Comparison of ENCODE assay signal across 8 mouse cellular contexts in the genomic region with DNA sequence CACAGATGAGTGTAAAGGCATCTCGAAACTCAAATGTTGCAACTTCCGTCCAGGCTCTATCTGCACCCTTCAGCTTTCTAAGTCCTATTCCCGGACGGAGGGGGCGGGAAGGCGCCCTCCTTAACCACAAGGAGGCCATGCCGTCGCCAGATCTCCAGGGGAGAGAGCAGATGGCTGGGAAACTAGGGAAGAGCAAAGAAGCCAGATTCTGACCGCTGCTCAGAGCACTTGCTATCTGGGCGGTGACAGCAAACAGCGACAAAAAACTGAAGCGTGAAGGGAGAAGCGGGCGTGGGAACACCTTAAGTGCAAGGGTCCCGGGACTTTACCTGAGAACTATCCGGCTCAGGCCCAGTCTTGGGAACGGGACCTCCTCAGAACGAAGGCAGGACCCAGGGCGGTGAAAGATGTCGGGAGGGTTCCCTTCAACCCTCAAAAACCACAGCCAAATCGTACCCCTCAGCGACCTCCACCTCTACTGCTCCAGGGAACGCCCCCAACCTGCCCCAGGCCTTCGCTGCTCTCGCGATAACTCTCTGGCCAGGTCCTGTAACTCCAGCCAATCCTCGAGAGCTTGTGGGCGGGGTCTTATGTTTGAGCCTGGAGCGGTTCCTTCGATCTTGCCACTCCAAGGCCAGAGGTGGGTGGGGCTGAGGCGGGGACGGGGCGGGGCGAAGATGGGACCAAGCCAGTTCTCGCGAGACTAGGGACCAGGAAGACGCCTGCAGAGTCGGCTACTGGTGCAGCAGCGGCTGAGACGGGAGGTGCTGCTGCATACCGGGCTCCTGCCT. TPM values are rescaled to one million over a fixed set of nuclear protein-coding genes. Genes with fewer than 3 reads are reported as not detected.
A peak's percentile ranks its signal among the peaks of the same experiment; 100 is the strongest.
DNase-seq lines count a peak whose midpoint lies in the region; ATAC-seq and TF ChIP-seq lines count a peak whose summit lies in the region.

Gene Pign (minus strand): TSS at position 507 of the 791 bp plus-strand sequence.
Gene Relch (plus strand): TSS at position 691 of the 791 bp plus-strand sequence.

- no peak for TF ChIP-seq CTCF in ES-Bruce4 (IDR thresholded peaks at IDR 0.05; ENCODE audit: low read depth, low read length)
- TF ChIP-seq CTCF in liver, postnatal 0 days (IDR thresholded peaks at IDR 0.05; ENCODE audit: low read depth), result peak; percentile 24; the same call in 1 of the 2 replicates

- peak within 1 kb of the TSS; percentile 87 for H3K4me2 ChIP-seq in forebrain, embryonic 13.5 days
- H3K4me2 ChIP-seq in liver, postnatal 0 days (ENCODE audit: low read depth, low read length), result peak within 1 kb of the TSS; percentile 84
- H3K4me2 ChIP-seq in neural tube, embryonic 14.5 days (ENCODE audit: low read depth, low read length), result peak within 1 kb of the TSS; percentile 89

- H3K36me3 ChIP-seq in ES-Bruce4 (ENCODE audit: control insufficient read depth, insufficient read depth, low read length, poor library complexity, severe bottlenecking), result no peaks in the 10 kb centered on the region
- no peaks in the 10 kb centered on the region for H3K36me3 ChIP-seq in forebrain, embryonic 13.5 days (ENCODE audit: poor library complexity, severe bottlenecking)
- no peaks in the 10 kb centered on the region for H3K36me3 ChIP-seq in liver, postnatal 0 days (replicated peaks; ENCODE audit: insufficient read depth, low read length)
- H3K36me3 ChIP-seq in neural tube, embryonic 14.5 days (ENCODE audit: control insufficient read depth, insufficient read depth, low read length), result no peaks in the 10 kb centered on the region

- TF ChIP-seq POLR2A in ES-Bruce4 (IDR thresholded peaks at IDR 0.05; ENCODE audit: insufficient read depth, low read length), result peak; percentile 56

- 0 out of 2 replicates have a peak, but pooled peaks have one; percentile 20 for TF ChIP-seq EP300 in ES-Bruce4 (IDR thresholded peaks at IDR 0.05; ENCODE audit: insufficient read depth, low read depth, low read length)
- peak; percentile 53; the same call in 1 of the 2 replicates for TF ChIP-seq EP300 in liver, postnatal 0 days (IDR thresholded peaks at IDR 0.05; ENCODE audit: low read depth)

- H3K4me1 ChIP-seq in ES-Bruce4 (ENCODE audit: control insufficient read depth, insufficient read depth, low read length), result no peaks in the 10 kb centered on the region
- peaks cover 36% of the 10 kb centered on the region for H3K4me1 ChIP-seq in forebrain, embryonic 13.5 days
- peaks cover 21% of the 10 kb centered on the region for H3K4me1 ChIP-seq in liver, postnatal 0 days (ENCODE audit: insufficient read depth)
- H3K4me1 ChIP-seq in neural tube, embryonic 14.5 days (ENCODE audit: control insufficient read depth, insufficient read depth, low read length), result peaks cover 27% of the 10 kb centered on the region

- WGBS in forebrain, embryonic 13.5 days, result under 1% methylated on average over 41 of the region's 41 CpGs
- WGBS in large intestine, adult 2 months, result under 1% methylated on average over 41 of the region's 41 CpGs
- WGBS in liver, postnatal 0 days (ENCODE audit: insufficient replicate concordance), result 1% methylated on average over 40 of the region's 41 CpGs
- under 1% methylated on average over 41 of the region's 41 CpGs for WGBS in neural tube, embryonic 14.5 days

- H3K27ac ChIP-seq in ES-Bruce4 (ENCODE audit: insufficient read depth, low read length), result peak within 1 kb of the TSS; percentile 22; the same call in 1 of the 2 replicates
- H3K27ac ChIP-seq in forebrain, embryonic 13.5 days, result peak within 1 kb of the TSS; percentile 82
- peak within 1 kb of the TSS; percentile 89 for H3K27ac ChIP-seq in liver, postnatal 0 days (ENCODE audit: low read depth)
- H3K27ac ChIP-seq in neural tube, embryonic 14.5 days (ENCODE audit: low read depth, low read length), result peak within 1 kb of the TSS; percentile 82

- H3K27me3 ChIP-seq in ES-Bruce4 (ENCODE audit: control insufficient read depth, insufficient read depth, low read length, poor library complexity, severe bottlenecking), result no peaks in the 10 kb centered on the region
- no peaks in the 10 kb centered on the region for H3K27me3 ChIP-seq in forebrain, embryonic 13.5 days
- H3K27me3 ChIP-seq in liver, postnatal 0 days (ENCODE audit: insufficient read depth, low read length), result no peaks in the 10 kb centered on the region
- H3K27me3 ChIP-seq in neural tube, embryonic 14.5 days (ENCODE audit: control insufficient read depth, insufficient read depth, low read length), result no peaks in the 10 kb centered on the region

- peak; percentile 97 for ATAC-seq in cerebellum, adult (ENCODE audit: insufficient number of reproducible peaks, low FRiP score, low TSS enrichment)
- ATAC-seq in forebrain, embryonic 13.5 days, result peak; percentile 99
- peak; percentile 99 for ATAC-seq in liver, postnatal 0 days
- peak; percentile 99 for ATAC-seq in neural tube, embryonic 14.5 days (ENCODE audit: low read depth)

- intact Hi-C loops in heart, postnatal 10 days (cut with DNase I), result loop anchor here (5.0 kb wide), 2 partner anchors 374 to 739 kb away; no protein-coding TSS in a partner anchor

- peak; percentile 99 for DNase-seq in heart, postnatal 10 days
- peak; percentile 99 for DNase-seq in large intestine, adult 2 months (ENCODE audit: low read depth, low spot score)
- DNase-seq in liver, postnatal 0 days, result peak; percentile 100
- peak; percentile 99 for DNase-seq in testis, postnatal 10 days (ENCODE audit: low spot score)

- peak within 1 kb of the TSS; percentile 86 for H3K9ac ChIP-seq in ES-Bruce4 (ENCODE audit: low read depth, poor library complexity, severe bottlenecking)
- H3K9ac ChIP-seq in forebrain, embryonic 13.5 days, result peak within 1 kb of the TSS; percentile 92
- H3K9ac ChIP-seq in liver, postnatal 0 days (replicated peaks), result peak within 1 kb of the TSS; percentile 95
- peak within 1 kb of the TSS; percentile 74 for H3K9ac ChIP-seq in neural tube, embryonic 14.5 days (replicated peaks; ENCODE audit: low read depth, low read length)

- H3K4me3 ChIP-seq in ES-Bruce4 (ENCODE audit: low read depth, low read length), result peak within 1 kb of the TSS; percentile 92
- peak within 1 kb of the TSS; percentile 96 for H3K4me3 ChIP-seq in forebrain, embryonic 13.5 days
- peak within 1 kb of the TSS; percentile 95 for H3K4me3 ChIP-seq in liver, postnatal 0 days (ENCODE audit: low read depth, low read length)
- peak within 1 kb of the TSS; percentile 95 for H3K4me3 ChIP-seq in neural tube, embryonic 14.5 days (ENCODE audit: low read depth, low read length)

- no peaks in the 10 kb centered on the region for H3K9me3 ChIP-seq in ES-Bruce4 (replicated peaks; ENCODE audit: control insufficient read depth, insufficient read depth, low read length, poor library complexity, severe bottlenecking)
- H3K9me3 ChIP-seq in forebrain, embryonic 13.5 days (replicated peaks), result no peaks in the 10 kb centered on the region
- no peaks in the 10 kb centered on the region for H3K9me3 ChIP-seq in liver, postnatal 0 days (ENCODE audit: low read length)
- no peaks in the 10 kb centered on the region for H3K9me3 ChIP-seq in neural tube, embryonic 14.5 days (ENCODE audit: control insufficient read depth, low read length)

RNA-seq across cellular contexts. Expression of gene Pign, which starts in this region (rescaled TPM):
- polyA plus RNA-seq in ES-Bruce4 (2011; ENCODE audit: insufficient read depth, insufficient read length, low read depth, missing spikeins), result 27.7 and 33.6 TPM in 2 replicates
- polyA plus RNA-seq in forebrain, embryonic 13.5 days (2015; fragmentation: Nextera tagmentation; extraction: Ambion mirVana), result 9.4 and 10.4 TPM in 2 replicates
- total RNA-seq in heart, postnatal 10 days (2021), result 10 to 100 TPM; 24.4 to 25.6 TPM
- 9.1 and 13.3 TPM in 2 replicates for polyA plus RNA-seq in large intestine, adult 2 months (2012; rRNA removed)
- polyA plus RNA-seq in liver, postnatal 0 days (2015; fragmentation: Nextera tagmentation; extraction: Ambion mirVana), result 2.5 and 3.4 TPM in 2 replicates
- 13.0 and 15.5 TPM in 2 replicates for polyA plus RNA-seq in neural tube, embryonic 14.5 days (2014; fragmentation: Nextera tagmentation; extraction: Ambion mirVana)

RNA-seq across cellular contexts. Expression of gene Relch, which starts in this region (rescaled TPM):
- polyA plus RNA-seq in ES-Bruce4 (2011; ENCODE audit: insufficient read depth, insufficient read length, low read depth, missing spikeins), result 26.5 and 27.4 TPM in 2 replicates
- polyA plus RNA-seq in forebrain, embryonic 13.5 days (2015; fragmentation: Nextera tagmentation; extraction: Ambion mirVana), result 35.2 and 35.5 TPM in 2 replicates
- total RNA-seq in heart, postnatal 10 days (2021), result 10 to 100 TPM; 26.1 to 30.4 TPM
- polyA plus RNA-seq in large intestine, adult 2 months (2012; rRNA removed), result 14.1 and 20.7 TPM in 2 replicates
- 10.5 and 11.5 TPM in 2 replicates for polyA plus RNA-seq in liver, postnatal 0 days (2015; fragmentation: Nextera tagmentation; extraction: Ambion mirVana)
- 55.5 and 56.5 TPM in 2 replicates for polyA plus RNA-seq in neural tube, embryonic 14.5 days (2014; fragmentation: Nextera tagmentation; extraction: Ambion mirVana)

Comparison
In these comparisons a context has a peak if more than half of its experiments do, and no peak if none do; other contexts are left out.
1. Peak in every context shown above with its lines: DNase-seq, ATAC-seq, H3K4me3 ChIP-seq and H3K27ac ChIP-seq.
2. H3K27ac ChIP-seq: peak in every context shown above with its lines; median percentile 89 in liver, postnatal 0 days; 82 in forebrain, embryonic 13.5 days; 82 in neural tube, embryonic 14.5 days; 22 in ES-Bruce4.